Mouse (Mus musculus) lung, adult 2 months (tissue): ENCODE measurements around the gene Dgkd. TPM values are rescaled to one million over a fixed set of nuclear protein-coding genes. Genes with fewer than 3 reads are reported as not detected.

Experiments used
- DNase-seq: peaks from one replicate; pipeline ENCODE4 v3.0.0; 2022
- H3K4me1 ChIP-seq: fragments of 200-500 bp; 2 replicates; pipeline ENCODE4 v1.6.1; 2011; ENCODE audit warnings: low read length; ENCODE audit not compliant: control insufficient read depth, insufficient read depth
- H3K4me3 ChIP-seq: fragments of 200-500 bp; replicated peaks from 2 replicates; pipeline ENCODE3; 2011; ENCODE audit warnings: low read depth, mild to moderate bottlenecking, control low read depth, low read length; ENCODE audit errors: extremely low read depth
- CTCF ChIP-seq: fragments of 200-500 bp; IDR thresholded peaks from 2 replicates; pipeline ENCODE4 v1.5.1; 2011; ENCODE audit warnings: mild to moderate bottlenecking, low read length, control low read depth; ENCODE audit not compliant: insufficient read depth
- POLR2A ChIP-seq: fragments of 200-500 bp; IDR thresholded peaks from 2 replicates; pipeline ENCODE4 v1.6.1; 2011; ENCODE audit warnings: low read depth, mild to moderate bottlenecking, control low read depth, low read length, borderline replicate concordance; ENCODE audit errors: extremely low read depth
- WGBS: fragments of 180-500 bp; shearing (Covaris S2); methylation state at CpG from one replicate; pipeline ENCODE4 v1.1.7; 2018; 5-methylcytosine and 5-hydroxymethylcytosine counted together
- polyA plus RNA-seq: library from polyadenylated mRNA; depleted of rRNA; stranded (reverse); fragments of >200 nt; gene quantifications from 2 replicates; pipeline ENCODE4 v1.2.3, GENCODE M21; 2012

Dgkd gene
- polyA plus RNA-seq, 1 experiment = 36.9 TPM

DNA sequence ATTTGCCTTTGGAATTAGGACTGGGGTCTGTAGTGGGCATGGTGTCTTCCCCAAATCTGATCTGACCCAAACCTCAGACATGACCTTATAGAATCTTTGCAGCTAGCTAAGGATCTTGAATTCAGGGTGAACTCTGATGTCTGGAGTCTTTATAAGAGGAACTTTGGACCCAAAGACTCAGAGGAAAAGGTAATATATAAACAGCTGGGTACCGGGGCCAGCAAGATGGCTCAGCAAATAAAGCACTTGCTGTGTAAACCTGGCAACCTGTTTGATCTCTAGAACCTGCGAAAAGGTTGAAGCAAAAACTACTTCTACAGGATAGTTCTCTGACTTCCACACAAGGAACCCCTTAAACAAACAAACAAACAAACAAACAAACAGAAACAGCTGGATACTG lies 5.4 kb downstream of the Dgkd start:
- H3K4me1 ChIP-seq = peaks cover 28% of the 10 kb centered on the region

DNA sequence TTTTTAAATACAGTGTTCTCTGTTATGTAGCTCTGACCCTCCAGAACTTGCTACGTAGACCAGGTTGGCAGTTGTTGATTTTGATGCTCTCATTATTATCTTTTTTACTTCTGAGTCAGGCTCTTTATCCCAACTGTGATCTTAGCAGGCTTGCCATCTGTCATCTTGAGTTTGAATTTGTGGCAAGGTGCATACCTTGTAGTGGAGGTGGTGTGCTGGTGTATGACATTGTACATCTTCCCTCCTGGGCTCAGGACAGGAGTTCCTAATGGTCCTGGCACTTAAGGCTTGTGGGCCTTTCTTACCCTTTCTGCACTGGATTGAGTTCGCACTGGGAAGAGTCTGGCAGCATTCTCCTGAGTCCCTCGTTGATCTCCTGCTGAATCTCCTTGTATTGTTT lies 10.5 kb downstream of the Dgkd start:
- WGBS = 59% methylated on average over 3 of the region's 3 CpGs
- no peak for DNase-seq
- H3K4me3 ChIP-seq = no peak overlapping the region
- TF ChIP-seq POLR2A (no peak), CTCF (no peak)
- H3K4me1 ChIP-seq = peaks cover 16% of the 10 kb centered on the region

More for the DNA sequence above, 5.4 kb downstream of the Dgkd start:
- DNase-seq = no peak
- H3K4me3 ChIP-seq = no peak overlapping the region
- 49% methylated on average over 2 of the region's 2 CpGs for WGBS
- TF ChIP-seq POLR2A (no peak), CTCF (no peak)

GRCm38 (mm10) chr1:87864889-87865288 lies 11.8 kb downstream of the Dgkd start:
- TF ChIP-seq CTCF (no peak), POLR2A (no peak)
- H3K4me3 ChIP-seq = no peak overlapping the region
- DNase-seq = no peak
- H3K4me1 ChIP-seq = peaks cover 9% of the 10 kb centered on the region; the same call in 1 of the 2 replicates

- 88% methylated on average over 1 of the region's 1 CpGs for WGBS
- no peak for DNase-seq
- Histone ChIP-seq H3K4me3 (no peak overlapping the region), H3K4me1 (peaks cover 14% of the 10 kb centered on the region)
- no peak for TF ChIP-seq POLR2A
- TF ChIP-seq CTCF = no peak
These were observed 13.6 kb downstream of the Dgkd start for GRCm38 (mm10) chr1:87866672-87867071.

DNA sequence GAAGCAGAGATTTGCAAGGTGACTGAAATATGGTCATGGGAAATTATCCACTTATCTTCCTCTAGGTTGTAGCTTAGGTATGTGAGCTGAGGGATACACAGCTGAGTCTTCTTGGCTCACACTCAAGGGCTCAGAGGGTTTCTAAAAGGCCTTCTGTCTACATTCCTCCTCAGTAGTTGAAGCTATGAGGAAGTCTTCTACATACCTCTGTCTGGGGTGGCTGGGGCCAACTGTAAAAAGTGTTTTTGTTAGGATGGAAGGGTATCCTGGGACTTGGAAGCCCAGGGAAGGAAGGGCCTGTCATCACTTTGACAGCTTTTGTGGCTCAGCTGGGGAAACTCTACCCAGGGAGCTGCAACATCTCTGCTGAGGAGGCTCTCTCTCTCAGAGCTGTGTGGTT lies 18.5 kb downstream of the Dgkd start:
- DNase-seq = no peak
- TF ChIP-seq POLR2A (no peak), CTCF (no peak)
- peaks cover 19% of the 10 kb centered on the region for H3K4me1 ChIP-seq
- H3K4me3 ChIP-seq = no peak overlapping the region

DNA sequence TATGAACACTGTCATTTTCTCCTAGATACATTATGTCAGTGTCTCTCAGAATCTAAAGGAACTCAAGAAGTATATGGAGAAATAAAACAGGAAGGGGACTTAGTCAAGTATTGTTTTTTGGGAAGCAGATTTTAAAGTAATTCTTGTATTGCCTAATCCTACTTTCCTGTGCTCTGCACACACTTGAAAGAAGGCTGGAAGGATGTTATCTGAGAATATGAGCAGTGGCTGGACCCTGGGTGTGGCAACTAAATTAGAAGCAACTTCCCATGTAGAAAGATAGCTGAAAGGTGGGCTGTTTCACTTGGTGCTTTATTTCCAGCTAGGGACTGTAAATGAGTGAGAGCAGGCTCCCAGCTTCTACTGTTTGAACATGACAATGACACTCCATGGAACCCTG lies 20.0 kb downstream of the Dgkd start:
- DNase-seq = no peak
- TF ChIP-seq POLR2A (no peak), CTCF (no peak)

GRCm38 (mm10) chr1:87876065-87876464 lies 23.0 kb downstream of the Dgkd start:
- no peak for DNase-seq
- Histone ChIP-seq H3K4me3 (no peak overlapping the region), H3K4me1 (peaks cover 36% of the 10 kb centered on the region)
- TF ChIP-seq POLR2A = no peak
- no peak for TF ChIP-seq CTCF
- 88% methylated on average over 1 of the region's 1 CpGs for WGBS

More for the DNA sequence above, 20.0 kb downstream of the Dgkd start:
- H3K4me3 ChIP-seq = no peak overlapping the region
- peaks cover 19% of the 10 kb centered on the region for H3K4me1 ChIP-seq

DNA sequence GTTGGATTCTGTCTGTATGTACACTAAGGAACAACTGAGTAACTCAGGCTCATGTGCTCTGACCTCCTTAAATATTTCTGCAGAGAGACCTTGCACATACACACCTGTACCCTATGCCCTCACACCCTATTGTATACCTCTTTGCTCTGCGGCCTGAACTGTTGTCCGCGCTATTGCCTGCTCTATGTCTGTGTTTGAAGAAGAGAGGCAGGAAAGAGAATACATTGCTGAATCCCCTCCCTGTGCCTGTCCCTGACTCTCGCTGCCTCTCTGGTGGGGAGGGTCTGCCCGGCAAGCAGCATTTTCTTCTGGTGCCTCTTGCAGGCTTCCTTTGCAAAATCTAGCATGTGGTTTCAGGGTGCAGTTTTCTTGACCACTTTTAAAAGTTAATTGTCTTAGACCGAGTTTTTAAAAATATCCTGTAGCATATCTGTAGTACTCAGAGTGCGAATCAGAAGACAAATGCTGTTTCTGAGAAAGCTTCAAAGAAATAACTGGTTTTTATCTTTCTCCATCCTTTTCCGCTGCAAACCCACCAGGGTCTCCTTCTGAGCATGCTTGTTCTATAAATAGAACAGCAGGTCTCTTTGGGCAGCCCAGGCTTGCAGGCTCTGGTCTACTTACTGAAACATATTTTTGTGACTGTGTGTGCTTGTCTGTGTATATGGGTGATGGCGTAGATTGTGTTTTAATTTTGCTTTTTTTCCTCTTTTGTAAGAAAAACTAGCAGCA lies 24.6 kb downstream of the Dgkd start:
- no peak for DNase-seq
- peaks cover 33% of the 10 kb centered on the region for H3K4me1 ChIP-seq
- 72% methylated on average over 9 of the region's 9 CpGs for WGBS
- H3K4me3 ChIP-seq = no peak overlapping the region
- no peak for TF ChIP-seq CTCF
- TF ChIP-seq POLR2A = no peak

- no peak overlapping the region for H3K4me3 ChIP-seq
- WGBS = 68% methylated on average over 3 of the region's 3 CpGs
- H3K4me1 ChIP-seq = peaks cover 30% of the 10 kb centered on the region
- no peak for TF ChIP-seq CTCF
- no peak for DNase-seq
These were observed 25.9 kb downstream of the Dgkd start for GRCm38 (mm10) chr1:87879034-87879433.

DNA sequence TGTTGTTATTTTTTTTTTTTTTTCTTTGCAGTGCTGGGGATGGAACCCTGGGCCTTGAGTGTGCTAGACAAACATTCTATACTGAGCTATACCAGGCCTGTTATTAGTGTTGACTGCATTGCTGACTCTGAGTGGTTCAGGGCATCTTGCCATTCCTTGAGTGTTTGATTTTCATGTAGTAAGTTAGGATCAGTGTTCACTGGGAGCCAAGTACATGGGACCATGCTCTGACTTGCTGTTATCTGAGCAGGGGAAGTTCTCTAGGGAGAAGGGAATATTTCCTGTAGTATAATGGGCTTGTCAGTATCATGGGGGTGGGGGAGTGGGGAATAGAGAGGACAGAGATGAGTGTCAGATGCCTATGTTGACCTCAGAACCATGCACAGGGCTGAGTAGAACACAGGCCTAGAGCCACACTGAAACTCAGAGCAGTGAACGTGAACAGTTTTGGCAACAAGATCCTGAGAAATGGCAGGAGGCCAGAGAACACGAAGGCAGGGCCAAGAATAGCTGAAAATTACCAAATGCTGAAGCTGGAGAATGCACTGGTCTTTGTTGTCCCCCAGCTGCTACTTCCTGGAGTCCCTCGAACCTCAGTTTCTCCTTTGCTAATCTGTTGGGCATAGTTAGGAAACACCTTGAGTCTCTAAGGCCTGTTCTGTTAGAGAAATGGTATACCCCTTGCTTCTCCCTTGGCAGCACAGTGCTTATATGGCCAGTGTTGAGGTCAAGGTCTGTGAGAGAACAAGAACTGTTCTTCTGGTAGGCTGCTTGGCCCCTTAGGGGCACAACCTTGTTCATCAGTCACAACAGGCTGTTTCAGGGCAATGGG lies 26.6 kb downstream of the Dgkd start:
- peak; percentile 77 for DNase-seq
- H3K4me1 ChIP-seq = peaks cover 30% of the 10 kb centered on the region
- H3K4me3 ChIP-seq = no peak overlapping the region
- no peak for TF ChIP-seq CTCF
- no peak for TF ChIP-seq POLR2A
- 4% methylated on average over 3 of the region's 3 CpGs for WGBS
